Mouse (Mus musculus) telencephalon, adult 2 months (tissue): ENCODE results near the gene Abcb8.

Experiments used
- DNase-seq: peaks from one replicate; pipeline ENCODE4 v3.0.0-alpha.2; 2011; ENCODE audit warnings: low read depth, low spot score

Gene Abcb8

GRCm38 (mm10) chr5:24455076-24455475 is 61.6 kb downstream of the Abcb8 start:
- DNase-seq, result no peak

GRCm38 (mm10) chr5:24455613-24456012 is 62.1 kb downstream of the Abcb8 start:
- no peak for DNase-seq
